Mouse (Mus musculus) cortical plate, adult 2 months (tissue): ENCODE measurements at regions not wholly inside any gene's neighbourhood (a gene's known extent, or its start where the extent isn't known, plus 50 kb on each side); places are given as distances from the start of the nearest gene placed in this dataset.

Experiments used
- CTCF ChIP-seq: fragments of 200-500 bp; IDR thresholded peaks from 2 replicates; pipeline ENCODE4 v1.5.1; 2011; ENCODE audit warnings: mild to moderate bottlenecking, control low read depth, low read length; ENCODE audit not compliant: insufficient read depth; ENCODE audit errors: extremely low read depth
- POLR2A ChIP-seq: fragments of 200-500 bp; IDR thresholded peaks from 2 replicates; pipeline ENCODE4 v1.6.1; 2011; ENCODE audit warnings: mild to moderate bottlenecking, low read length, control low read depth; ENCODE audit not compliant: insufficient read depth; ENCODE audit errors: extremely low read depth

DNA sequence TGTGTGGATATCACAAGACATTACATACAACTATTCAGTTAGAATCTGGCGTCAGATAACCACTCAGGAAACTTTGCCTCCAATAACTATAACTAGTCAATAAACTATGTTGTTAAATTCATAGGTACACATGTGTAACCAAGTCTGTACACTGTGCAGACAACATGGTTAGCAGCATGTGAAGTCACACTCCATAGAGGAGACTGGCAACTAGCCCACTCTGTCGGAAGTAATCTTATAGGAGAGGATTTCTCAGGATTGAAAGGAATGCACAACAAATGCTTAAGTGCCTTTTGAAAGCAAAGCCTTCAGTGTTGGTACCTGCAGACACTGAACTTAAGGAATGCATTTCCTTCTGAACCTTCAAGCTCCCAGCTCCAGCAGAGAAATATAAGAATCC lies 693.0 kb upstream of the Ptbp2 start:
- no peak for TF ChIP-seq CTCF
- no peak for TF ChIP-seq POLR2A
